Mouse (Mus musculus) liver, embryonic 14.5 days (tissue): ENCODE data around the gene A930004D18Rik. TPM values are rescaled to one million over a fixed set of nuclear protein-coding genes. Genes with fewer than 3 reads are reported as not detected.
A peak's percentile ranks its signal among the peaks of the same experiment; 100 is the strongest.

Experiments
- ATAC-seq: fragments of 200-750 bp; cut with Nextera tagmentation; 2 replicates; pipeline ENCODE4 v1.8.0; 2017; ENCODE audit warnings: moderate number of reproducible peaks, mild to moderate bottlenecking, moderate library complexity; ENCODE audit not compliant: insufficient read depth
- DNase-seq, 3 experiments: peaks; one replicate each; pipeline ENCODE4 v3.0.0-alpha.2; 2012 to 2013; ENCODE audit warnings: low read depth in 3 of 3, low spot score in 3 of 3
- H3K27ac ChIP-seq: fragments of 300-500 bp; sonication (generic); 2 replicates; pipeline ENCODE4 v1.5.1; 2014; ENCODE audit warnings: moderate library complexity, mild to moderate bottlenecking, control low read depth, inconsistent platforms
- H3K27me3 ChIP-seq: fragments of 300-500 bp; sonication (generic); 2 replicates; pipeline ENCODE4 v1.6.1; 2014; ENCODE audit warnings: mild to moderate bottlenecking, low read length, moderate library complexity; ENCODE audit not compliant: control insufficient read depth, insufficient read depth
- H3K36me3 ChIP-seq: fragments of 300-500 bp; sonication (generic); replicated peaks from 2 replicates; pipeline ENCODE4 v1.6.1; 2014; ENCODE audit warnings: low read depth; ENCODE audit not compliant: control insufficient read depth, insufficient read depth
- H3K4me1 ChIP-seq, 2 experiments: fragments of 200-500 bp in 1 of 2; fragments of 300-500 bp in 1 of 2; sonication (generic) in 1 of 2; replicated peaks; 2 replicates each; pipeline ENCODE4 v1.6.1; 2012 to 2014; ENCODE audit warnings: antibody characterized with exemption in 1 of 2, inconsistent platforms in 1 of 2, low read length in 1 of 2; ENCODE audit not compliant: control insufficient read depth in 2 of 2, insufficient read depth in 2 of 2
- H3K4me2 ChIP-seq: fragments of 300-500 bp; sonication (generic); 2 replicates; pipeline ENCODE4 v1.6.1; 2014; ENCODE audit warnings: low read depth, mild to moderate bottlenecking, control low read depth, moderate library complexity
- H3K4me3 ChIP-seq, 2 experiments: fragments of 200-500 bp in 1 of 2; fragments of 300-500 bp in 1 of 2; sonication (generic) in 1 of 2; 2 replicates each; pipeline ENCODE4 v1.5.1; 2012 to 2014; ENCODE audit warnings: low read depth in 2 of 2, low read length in 2 of 2, mild to moderate bottlenecking in 2 of 2, control low read depth in 1 of 2, inconsistent platforms in 1 of 2, moderate library complexity in 1 of 2; ENCODE audit not compliant: insufficient read depth in 1 of 2
- H3K9ac ChIP-seq: fragments of 300-500 bp; sonication (generic); replicated peaks from 2 replicates; pipeline ENCODE4 v1.6.1; 2014; ENCODE audit warnings: mild to moderate bottlenecking, control low read depth, moderate library complexity
- H3K9me3 ChIP-seq: fragments of 300-500 bp; sonication (generic); 2 replicates; pipeline ENCODE4 v1.6.1; 2016; ENCODE audit warnings: low read length, mixed read lengths; ENCODE audit not compliant: control insufficient read depth
- CTCF ChIP-seq: IDR thresholded peaks from 2 replicates; pipeline ENCODE4 v1.5.1; 2016; ENCODE audit warnings: antibody characterized with exemption, low read depth, control low read depth
- EP300 ChIP-seq: IDR thresholded peaks from 2 replicates; pipeline ENCODE4 v1.6.1; 2016; ENCODE audit warnings: antibody characterized with exemption, low read depth
- WGBS: fragments of 180-500 bp; shearing (Covaris S2); extraction: QIAGEN DNeasy Blood & Tissue Kit; methylation state at CpG from one replicate; pipeline ENCODE4 v1.1.7; 2014; ENCODE audit not compliant: insufficient replicate concordance; 5-methylcytosine and 5-hydroxymethylcytosine counted together
- polyA plus RNA-seq, 2 experiments: library from polyadenylated mRNA; depleted of rRNA in 1 of 2; stranded (reverse) in 1 of 2; unstranded in 1 of 2; fragments of >200 nt; fragmentation: Nextera tagmentation in 1 of 2; extraction: Ambion mirVana in 1 of 2; gene quantifications; 2 replicates each; pipeline versions ENCODE4 v1.2.1 to v1.2.3; 2012 to 2014

A930004D18Rik gene
- polyA plus RNA-seq, 2 experiments: 0.36 to 0.48 TPM

- Histone ChIP-seq H3K9me3 (no peaks in the 10 kb centered on the region), H3K9ac (peak overlapping the region; percentile 98), H3K36me3 (peaks cover 10% of the 10 kb centered on the region), H3K4me2 (peak overlapping the region; percentile 75), H3K4me1 (peaks cover 7 to 9% of the 10 kb centered on the region in 2 experiments), H3K27me3 (no peaks in the 10 kb centered on the region), H3K4me3 (peak overlapping the region; percentile 65 to 84), H3K27ac (peak overlapping the region; percentile 51)
- no peak for ATAC-seq
- DNase-seq: no peak
- TF ChIP-seq EP300 (no peak), CTCF (no peak)
- WGBS: 1% methylated on average over 6 of the region's 6 CpGs
Observed at GRCm38 (mm10) chr2:18065708-18066030, 28.1 kb upstream of the A930004D18Rik start.

- WGBS: under 1% methylated on average over 62 of the region's 85 CpGs
- peak; percentile 68 for ATAC-seq
- Histone ChIP-seq H3K4me1 (peaks cover 7 to 9% of the 10 kb centered on the region in 2 experiments), H3K27me3 (no peaks in the 10 kb centered on the region), H3K9ac (peak overlapping the region; percentile 98), H3K9me3 (no peaks in the 10 kb centered on the region), H3K36me3 (peaks cover 10% of the 10 kb centered on the region), H3K4me2 (peak overlapping the region; percentile 75), H3K4me3 (peak overlapping the region; percentile 65 to 96), H3K27ac (peak overlapping the region; percentile 95)
- no peak for TF ChIP-seq CTCF
- TF ChIP-seq EP300: no peak; the same call in 1 of the 2 replicates
- peak in 2 of 3 experiments; percentile 58 to 60 for DNase-seq
Observed at GRCm38 (mm10) chr2:18064941-18065707, 27.6 kb upstream of the A930004D18Rik start.

GRCm38 (mm10) chr2:18064356-18064858 is 26.9 kb upstream of the A930004D18Rik start:
- Histone ChIP-seq H3K27me3 (no peaks in the 10 kb centered on the region), H3K9ac (peak overlapping the region; percentile 98), H3K36me3 (peaks cover 9% of the 10 kb centered on the region), H3K4me2 (peak overlapping the region; percentile 75), H3K4me1 (peaks cover 7 to 9% of the 10 kb centered on the region in 2 experiments), H3K9me3 (no peaks in the 10 kb centered on the region), H3K27ac (peak overlapping the region; percentile 95), H3K4me3 (peak overlapping the region; percentile 65 to 96)
- DNase-seq (peak; percentile 76), ATAC-seq (peak; percentile 89)
- under 1% methylated on average over 52 of the region's 58 CpGs for WGBS
- TF ChIP-seq EP300 (no peak), CTCF (no peak)

GRCm38 (mm10) chr2:18063763-18064251 is 26.3 kb upstream of the A930004D18Rik start:
- H3K9ac ChIP-seq: peak overlapping the region; percentile 98
- no peaks in the 10 kb centered on the region for H3K27me3 ChIP-seq
- H3K36me3 ChIP-seq: peaks cover 8% of the 10 kb centered on the region
- ATAC-seq: peak; percentile 38
- peak overlapping the region; percentile 65 to 96 for H3K4me3 ChIP-seq
- H3K9me3 ChIP-seq: no peaks in the 10 kb centered on the region
- TF ChIP-seq CTCF (peak; percentile 31; the same call in 1 of the 2 replicates), EP300 (0 out of 2 replicates have a peak, but pooled peaks have one; percentile 24)
- WGBS: 1% methylated on average over 18 of the region's 18 CpGs
- peak overlapping the region; percentile 95 for H3K27ac ChIP-seq
- peaks cover 7 to 12% of the 10 kb centered on the region in 2 experiments for H3K4me1 ChIP-seq
- DNase-seq: peak in 2 of 3 experiments; percentile 43 to 63
- H3K4me2 ChIP-seq: peak overlapping the region; percentile 75

GRCm38 (mm10) chr2:18060396-18060795 is 22.9 kb upstream of the A930004D18Rik start:
- DNase-seq (no peak), ATAC-seq (no peak)
- TF ChIP-seq EP300 (no peak), CTCF (no peak)
- H3K9me3 ChIP-seq: no peaks in the 10 kb centered on the region
- no peak overlapping the region for H3K4me2 ChIP-seq
- WGBS: 69% methylated on average over 1 of the region's 1 CpGs
- H3K9ac ChIP-seq: no peak overlapping the region
- no peaks in the 10 kb centered on the region for H3K27me3 ChIP-seq
- no peak overlapping the region for H3K4me3 ChIP-seq
- peaks cover 0 to 9% of the 10 kb centered on the region in 2 experiments; a peak in 2 of 4 replicates for H3K4me1 ChIP-seq
- H3K36me3 ChIP-seq: no peaks in the 10 kb centered on the region
- no peak overlapping the region for H3K27ac ChIP-seq
